Mouse (Mus musculus) intestine, embryonic 16.5 days (tissue): ENCODE measurements around the gene Kmt5c. TPM values are rescaled to one million over a fixed set of nuclear protein-coding genes. Genes with fewer than 3 reads are reported as not detected.
A peak's percentile ranks its signal among the peaks of the same experiment; 100 is the strongest.

Source experiments
- ATAC-seq: fragments of 200-750 bp; cut with Nextera tagmentation; 2 replicates; pipeline ENCODE4 v1.8.0; 2017; ENCODE audit warnings: moderate TSS enrichment, moderate library complexity
- H3K27ac ChIP-seq: fragments of 300-500 bp; sonication (generic); 2 replicates; pipeline ENCODE4 v1.5.1; 2014; ENCODE audit warnings: mild to moderate bottlenecking, low read length
- H3K27me3 ChIP-seq: fragments of 300-500 bp; sonication (generic); replicated peaks from 2 replicates; pipeline ENCODE4 v1.6.1; 2014; ENCODE audit warnings: low read length, control low read depth, mixed read lengths; ENCODE audit not compliant: control insufficient read depth, insufficient read depth
- H3K36me3 ChIP-seq: fragments of 300-500 bp; sonication (generic); 2 replicates; pipeline ENCODE4 v1.6.1; 2014; ENCODE audit warnings: low read length, control low read depth; ENCODE audit not compliant: control insufficient read depth, insufficient read depth
- H3K4me1 ChIP-seq: fragments of 300-500 bp; sonication (generic); 2 replicates; pipeline ENCODE4 v1.6.1; 2014; ENCODE audit warnings: low read length, control low read depth, mixed read lengths; ENCODE audit not compliant: control insufficient read depth, insufficient read depth
- H3K4me2 ChIP-seq: fragments of 300-500 bp; sonication (generic); 2 replicates; pipeline ENCODE4 v1.6.1; 2014; ENCODE audit warnings: low read depth, low read length, control low read depth
- H3K4me3 ChIP-seq: fragments of 300-500 bp; sonication (generic); 2 replicates; pipeline ENCODE4 v1.5.1; 2014; ENCODE audit warnings: mild to moderate bottlenecking, low read length
- H3K9ac ChIP-seq: fragments of 300-500 bp; sonication (generic); 2 replicates; pipeline ENCODE4 v1.6.1; 2014; ENCODE audit warnings: low read depth, low read length
- H3K9me3 ChIP-seq: fragments of 300-500 bp; sonication (generic); 2 replicates; pipeline ENCODE4 v1.6.1; 2016; ENCODE audit warnings: low read length, control low read depth; ENCODE audit not compliant: control insufficient read depth
- WGBS: fragments of 180-500 bp; shearing (Covaris S2); extraction: QIAGEN DNeasy Blood & Tissue Kit; methylation state at CpG from one replicate; pipeline ENCODE4 v1.1.7; 2014; 5-methylcytosine and 5-hydroxymethylcytosine counted together
- polyA plus RNA-seq: library from polyadenylated mRNA; unstranded; fragments of >200 nt; fragmentation: Nextera tagmentation; extraction: Ambion mirVana; gene quantifications from 2 replicates; pipeline ENCODE4 v1.2.1, GENCODE M21; 2015

Kmt5c gene
- polyA plus RNA-seq, 1 experiment from 2014 or later = 76.0 TPM

DNA sequence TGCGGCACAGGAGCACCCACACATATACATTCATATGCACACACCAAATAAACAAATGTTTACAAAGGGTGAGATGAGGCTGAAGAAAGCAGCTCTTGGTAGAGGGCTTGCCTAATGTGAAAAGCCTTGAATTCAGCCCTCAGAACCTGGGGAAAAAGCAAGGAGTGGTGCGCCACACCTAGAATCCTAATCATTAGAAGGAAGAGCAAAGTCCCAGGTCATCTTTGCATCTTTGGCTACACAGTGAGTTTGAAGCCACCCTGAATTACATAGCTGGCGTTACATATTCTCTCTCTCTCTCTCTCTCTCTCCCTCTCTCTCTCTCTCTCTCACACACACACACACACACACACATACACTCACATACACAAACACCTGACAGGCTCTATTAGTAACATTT lies 20.6 kb upstream of the Kmt5c start:
- ATAC-seq = peak; percentile 54

DNA sequence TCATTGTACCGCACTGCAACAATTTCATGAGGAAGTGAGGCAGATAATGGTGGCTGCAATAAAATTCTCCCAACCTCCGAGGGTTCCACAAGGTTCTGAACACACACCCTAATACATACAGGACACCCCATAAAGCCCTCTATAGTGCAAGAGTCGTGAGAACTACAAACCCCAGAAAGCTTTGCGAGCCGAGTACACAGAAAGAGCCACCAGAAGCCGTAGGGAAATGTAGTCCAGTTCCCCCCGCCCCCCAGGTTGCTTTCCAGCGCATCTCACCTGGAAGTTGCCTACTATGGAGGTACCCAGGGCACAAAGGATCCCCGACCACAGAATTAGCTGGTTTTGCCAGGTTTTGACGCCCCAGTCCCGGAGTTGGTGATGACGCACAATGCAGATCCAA lies 16.4 kb upstream of the Kmt5c start:
- Histone ChIP-seq H3K36me3 (no peaks in the 10 kb centered on the region), H3K9me3 (no peaks in the 10 kb centered on the region), H3K4me2 (peak overlapping the region; percentile 71), H3K9ac (peak overlapping the region; percentile 52), H3K27ac (peak overlapping the region; percentile 87; the same call in 1 of the 2 replicates), H3K4me1 (peaks cover 19% of the 10 kb centered on the region), H3K4me3 (peak overlapping the region; percentile 49), H3K27me3 (no peaks in the 10 kb centered on the region)
- 0 out of 2 replicates have a peak, but pooled peaks have one; percentile 31 for ATAC-seq
- WGBS = 34% methylated on average over 12 of the region's 12 CpGs

More for the DNA sequence above, 20.6 kb upstream of the Kmt5c start:
- Histone ChIP-seq H3K4me3 (no peak overlapping the region), H3K4me2 (no peak overlapping the region), H3K9ac (no peak overlapping the region), H3K9me3 (no peaks in the 10 kb centered on the region), H3K36me3 (no peaks in the 10 kb centered on the region), H3K4me1 (peaks cover 12% of the 10 kb centered on the region), H3K27ac (0 out of 2 replicates have a peak overlapping the region, but pooled peaks have one; percentile 24), H3K27me3 (no peaks in the 10 kb centered on the region)
- 74% methylated on average over 3 of the region's 3 CpGs for WGBS

DNA sequence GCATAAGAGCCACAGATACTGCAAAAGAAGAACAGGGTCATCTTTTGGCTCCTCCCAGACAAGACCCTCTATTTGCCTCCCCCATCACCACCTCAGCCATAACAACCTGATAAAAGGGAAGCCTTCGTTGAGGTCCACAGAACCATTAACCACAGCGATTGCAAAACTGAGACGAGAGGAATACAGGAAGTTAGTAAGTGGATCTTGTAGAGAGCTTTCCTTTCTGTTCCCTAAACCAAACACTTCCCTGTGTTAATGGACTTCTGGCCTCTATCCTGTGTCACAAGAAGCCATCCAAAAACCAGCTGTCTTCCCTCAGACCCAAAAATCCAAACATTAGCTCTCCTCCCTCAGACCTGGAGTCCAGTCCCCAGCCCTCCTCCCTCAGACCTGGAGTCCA lies 15.6 kb upstream of the Kmt5c start:
- Histone ChIP-seq H3K4me2 (peak overlapping the region; percentile 71), H3K27ac (peak overlapping the region; percentile 87), H3K9me3 (no peaks in the 10 kb centered on the region), H3K4me3 (peak overlapping the region; percentile 49), H3K4me1 (peaks cover 19% of the 10 kb centered on the region), H3K36me3 (no peaks in the 10 kb centered on the region), H3K27me3 (no peaks in the 10 kb centered on the region), H3K9ac (peak overlapping the region; percentile 44)
- peak; percentile 31 for ATAC-seq
- 22% methylated on average over 3 of the region's 3 CpGs for WGBS

DNA sequence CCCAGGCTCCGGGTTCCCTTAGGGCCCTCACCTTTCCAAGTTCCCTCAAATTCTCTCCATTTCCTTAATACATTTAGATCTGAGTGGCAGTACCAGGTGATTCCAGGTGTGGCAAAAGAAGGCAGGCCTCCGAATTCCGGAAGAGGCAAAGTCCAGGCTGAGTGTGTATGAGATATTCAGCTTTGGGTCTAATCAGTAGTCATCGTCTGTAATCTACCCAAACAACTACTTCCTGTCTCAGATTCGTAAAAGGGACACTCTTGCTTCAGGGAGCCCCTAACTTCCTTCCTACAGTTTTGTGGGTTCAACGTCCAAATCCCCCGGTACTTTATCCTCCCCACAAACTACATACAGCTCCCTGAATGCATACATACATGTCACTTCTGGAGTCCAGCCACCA lies 14.7 kb upstream of the Kmt5c start, which contains the start of gene Tmem150b:
TSS of gene Tmem150b (minus strand) at position 81 of the 400 bp plus-strand sequence.
- no peaks in the 10 kb centered on the region for H3K27me3 ChIP-seq
- 64% methylated on average over 7 of the region's 7 CpGs for WGBS
- H3K36me3 ChIP-seq = no peaks in the 10 kb centered on the region
- H3K4me1 ChIP-seq = peaks cover 17% of the 10 kb centered on the region
- peak within 1 kb of the TSS; percentile 49 for H3K4me3 ChIP-seq
- ATAC-seq = peak; percentile 86
- H3K9me3 ChIP-seq = no peaks in the 10 kb centered on the region
- H3K4me2 ChIP-seq = peak within 1 kb of the TSS; percentile 71
- peak within 1 kb of the TSS; percentile 52 for H3K9ac ChIP-seq
- peak within 1 kb of the TSS; percentile 87 for H3K27ac ChIP-seq

DNA sequence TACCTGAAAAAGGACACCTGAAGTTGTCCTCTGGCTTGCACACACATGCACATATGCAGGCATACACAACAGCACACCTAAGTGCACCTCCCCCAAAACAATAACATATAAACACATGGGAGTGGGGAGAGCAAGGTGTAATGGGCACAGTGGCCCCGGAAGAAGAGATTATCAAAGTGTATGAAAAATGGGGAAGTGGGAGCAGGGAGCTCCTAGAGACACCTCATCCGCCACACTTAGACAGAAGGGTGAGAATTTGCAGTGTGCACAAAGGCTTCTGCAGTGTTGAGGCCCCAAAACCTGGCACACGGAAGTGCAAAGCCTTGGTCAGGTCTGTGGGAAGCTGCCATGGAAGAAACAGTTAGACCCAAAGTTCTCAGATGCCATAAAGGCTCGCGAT lies 8.8 kb upstream of the Kmt5c start:
- Histone ChIP-seq H3K27me3 (no peaks in the 10 kb centered on the region), H3K27ac (no peak overlapping the region), H3K4me3 (no peak overlapping the region), H3K9me3 (no peaks in the 10 kb centered on the region), H3K9ac (no peak overlapping the region), H3K4me1 (peaks cover 5% of the 10 kb centered on the region), H3K36me3 (no peaks in the 10 kb centered on the region), H3K4me2 (no peak overlapping the region)
- 83% methylated on average over 5 of the region's 5 CpGs for WGBS
- ATAC-seq = no peak

DNA sequence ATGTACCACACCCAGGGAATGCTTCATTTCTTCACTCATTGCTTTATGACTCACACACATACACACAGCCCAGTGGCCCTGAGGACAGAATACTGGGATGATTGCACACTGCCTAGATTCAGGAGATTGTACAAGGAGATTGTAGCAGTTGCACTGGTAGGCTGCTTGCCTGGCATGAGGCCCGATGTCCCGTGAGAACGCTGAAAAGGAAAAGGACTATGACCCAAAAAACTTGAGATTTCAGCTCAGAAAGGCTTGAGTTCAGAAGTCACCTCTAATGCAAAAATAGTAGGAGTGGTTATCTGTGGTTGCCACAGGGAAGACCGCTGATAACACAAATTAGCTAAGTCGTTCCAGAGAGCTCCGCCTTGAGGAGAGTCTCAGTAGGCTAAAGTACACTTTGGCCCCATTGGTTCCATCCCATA lies 6.9 kb upstream of the Kmt5c start:
- no peak overlapping the region for H3K9ac ChIP-seq
- peak; percentile 99 for ATAC-seq
- H3K4me1 ChIP-seq = peaks cover 5% of the 10 kb centered on the region
- WGBS = 47% methylated on average over 6 of the region's 6 CpGs
- no peaks in the 10 kb centered on the region for H3K27me3 ChIP-seq
- H3K4me3 ChIP-seq = no peak overlapping the region
- H3K36me3 ChIP-seq = no peaks in the 10 kb centered on the region
- no peaks in the 10 kb centered on the region for H3K9me3 ChIP-seq
- H3K27ac ChIP-seq = peak overlapping the region; percentile 27; the same call in 1 of the 2 replicates
- H3K4me2 ChIP-seq = no peak overlapping the region

DNA sequence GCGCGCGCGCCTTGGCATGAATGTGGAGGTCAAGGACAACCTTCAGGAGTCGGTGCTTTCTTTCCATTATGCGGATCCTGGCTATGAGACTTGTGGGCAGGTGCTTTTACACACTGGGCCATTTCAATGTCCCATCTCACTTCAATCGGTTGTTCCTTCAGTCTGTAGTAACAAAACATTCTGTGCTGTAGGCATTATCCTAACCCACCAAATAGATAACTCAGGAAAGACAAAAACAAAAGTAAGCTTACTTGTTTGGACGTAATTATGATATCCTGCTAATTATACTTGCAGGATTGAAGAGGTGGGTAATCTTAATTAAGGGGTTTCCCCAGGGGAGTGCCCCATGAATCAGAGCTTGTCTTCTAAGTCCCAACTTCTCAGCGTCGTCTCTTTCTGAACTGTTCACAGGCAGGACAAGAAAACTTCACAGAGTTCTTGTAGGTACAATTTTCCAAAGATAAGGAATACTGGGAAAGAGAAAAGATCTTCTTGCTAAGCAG lies 823 bp upstream of the Kmt5c start:
- H3K9ac ChIP-seq = peak overlapping the region; percentile 34; the same call in 1 of the 2 replicates
- H3K36me3 ChIP-seq = 0 out of 2 replicates have a peak, but pooled peaks cover 2% of the 10 kb centered on the region
- peak overlapping the region; percentile 60 for H3K27ac ChIP-seq
- peak overlapping the region; percentile 52 for H3K4me2 ChIP-seq
- no peak for ATAC-seq
- WGBS = 45% methylated on average over 10 of the region's 10 CpGs
- no peaks in the 10 kb centered on the region for H3K9me3 ChIP-seq
- H3K4me3 ChIP-seq = peak overlapping the region; percentile 37
- peaks cover 23% of the 10 kb centered on the region for H3K4me1 ChIP-seq
- no peaks in the 10 kb centered on the region for H3K27me3 ChIP-seq

DNA sequence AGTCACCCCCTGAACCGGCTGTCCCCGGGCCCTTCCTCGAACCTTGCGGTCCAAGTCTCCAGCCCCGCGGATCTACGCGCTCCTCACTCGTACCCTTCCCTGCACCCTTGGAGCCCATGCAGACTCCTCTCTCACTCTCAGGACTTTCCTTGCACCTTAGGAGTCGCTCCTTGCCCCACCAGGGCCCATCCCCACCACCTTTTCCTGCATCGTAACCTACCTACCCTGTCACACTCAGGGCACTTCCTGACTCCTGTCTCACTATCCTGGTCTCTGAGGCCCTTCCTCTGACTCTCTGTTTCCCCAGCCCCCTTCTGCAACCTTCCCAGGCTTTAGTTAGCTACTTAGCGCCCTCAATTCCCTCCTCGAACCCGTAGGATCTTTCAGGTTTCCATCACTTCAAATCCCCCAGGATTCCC lies 403 bp downstream of the Kmt5c start:
- peak overlapping the region; percentile 80 for H3K4me3 ChIP-seq
- H3K4me2 ChIP-seq = peak overlapping the region; percentile 68
- H3K36me3 ChIP-seq = peaks cover 6% of the 10 kb centered on the region; the same call in 1 of the 2 replicates
- H3K27me3 ChIP-seq = no peaks in the 10 kb centered on the region
- H3K9me3 ChIP-seq = no peaks in the 10 kb centered on the region
- WGBS = under 1% methylated on average over 12 of the region's 14 CpGs
- peak overlapping the region; percentile 84 for H3K9ac ChIP-seq
- peaks cover 23% of the 10 kb centered on the region for H3K4me1 ChIP-seq
- ATAC-seq = peak; percentile 37
- H3K27ac ChIP-seq = peak overlapping the region; percentile 89

DNA sequence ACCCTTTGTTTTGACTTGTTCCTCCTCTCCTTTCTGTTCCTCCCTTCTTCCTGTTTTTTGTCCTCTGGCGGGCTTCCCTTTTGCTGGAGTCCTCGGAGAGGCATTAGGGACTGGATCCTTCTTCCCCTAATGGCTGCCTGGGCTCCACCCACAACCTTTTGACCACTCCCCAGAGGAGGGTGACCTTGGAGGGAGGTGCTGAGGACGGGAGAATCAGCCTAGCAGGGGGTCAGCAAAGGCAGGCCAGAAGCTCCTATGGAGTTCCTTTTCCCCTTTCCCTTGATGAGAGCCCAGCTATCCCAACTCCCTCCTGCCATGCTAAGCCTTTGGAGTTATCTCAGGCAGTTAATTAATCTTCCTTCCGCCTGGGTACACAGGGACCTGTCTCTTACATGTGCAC lies 1.2 kb downstream of the Kmt5c start:
- Histone ChIP-seq H3K9ac (peak overlapping the region; percentile 84), H3K4me2 (peak overlapping the region; percentile 68), H3K36me3 (peaks cover 14% of the 10 kb centered on the region), H3K27ac (peak overlapping the region; percentile 89), H3K4me3 (peak overlapping the region; percentile 80), H3K27me3 (no peaks in the 10 kb centered on the region), H3K4me1 (peaks cover 23% of the 10 kb centered on the region), H3K9me3 (no peaks in the 10 kb centered on the region)
- WGBS = 4% methylated on average over 4 of the region's 4 CpGs
- ATAC-seq = 0 out of 2 replicates have a peak, but pooled peaks have one; percentile 11
